Mouse (Mus musculus): ENCODE results near the gene Mfap2.
A peak's percentile ranks its signal among the peaks of the same experiment; 100 is the strongest.

Mfap2 gene

DNA sequence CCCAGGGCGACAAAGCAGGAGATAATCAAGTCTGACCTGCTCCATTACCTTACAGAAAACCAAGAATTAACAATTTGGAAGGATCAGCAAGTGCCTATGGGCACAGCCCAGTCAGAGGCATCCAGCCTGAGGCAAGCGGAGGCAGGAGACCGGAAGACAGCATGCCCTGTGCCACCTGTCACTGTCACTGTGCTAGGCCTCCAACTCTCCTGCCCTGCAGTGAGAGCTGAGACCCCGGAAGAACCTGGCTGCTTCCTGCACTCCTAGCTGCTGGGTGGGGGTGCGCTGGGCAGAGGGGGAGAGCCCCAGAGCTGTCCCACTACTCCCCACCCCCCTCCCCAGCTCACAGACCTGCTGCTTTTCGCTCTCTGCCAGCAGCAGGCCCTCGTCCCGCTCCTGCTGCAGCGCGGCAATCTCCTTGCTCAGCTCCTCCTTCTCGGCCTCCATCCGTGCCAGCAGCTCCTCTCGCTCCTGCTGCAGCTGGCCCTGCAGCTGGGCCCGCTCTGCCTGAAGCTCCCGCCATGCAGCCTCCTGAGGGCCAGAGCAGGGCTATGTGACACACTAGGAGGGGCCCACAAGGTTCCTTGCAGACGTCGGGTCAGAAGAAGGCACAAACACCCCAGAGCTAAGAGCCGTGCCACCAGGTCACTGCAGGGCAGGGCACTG lies 20.5 kb downstream of the Mfap2 start:
- DNase-seq, result no peak

DNA sequence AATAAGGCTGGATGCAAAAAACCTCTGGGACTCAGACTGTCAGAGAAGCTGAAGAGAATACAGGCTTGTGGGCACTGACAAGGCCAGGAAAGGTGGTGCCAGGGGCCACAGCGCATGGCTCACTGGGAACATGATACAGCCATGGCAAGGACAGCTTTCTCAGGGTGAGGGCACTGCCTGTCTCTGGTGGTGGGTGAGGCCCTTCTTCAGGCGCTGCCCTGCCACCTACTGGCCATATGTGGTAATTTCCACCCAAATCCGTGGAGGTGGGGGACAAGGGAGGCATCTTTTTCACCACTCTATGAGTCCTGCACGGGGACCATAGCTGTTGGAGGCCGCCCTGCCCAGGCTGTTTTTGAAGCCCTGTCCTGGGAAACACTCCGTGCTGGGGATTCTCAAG lies 21.5 kb downstream of the Mfap2 start:
- peak; percentile 83 for DNase-seq

DNA sequence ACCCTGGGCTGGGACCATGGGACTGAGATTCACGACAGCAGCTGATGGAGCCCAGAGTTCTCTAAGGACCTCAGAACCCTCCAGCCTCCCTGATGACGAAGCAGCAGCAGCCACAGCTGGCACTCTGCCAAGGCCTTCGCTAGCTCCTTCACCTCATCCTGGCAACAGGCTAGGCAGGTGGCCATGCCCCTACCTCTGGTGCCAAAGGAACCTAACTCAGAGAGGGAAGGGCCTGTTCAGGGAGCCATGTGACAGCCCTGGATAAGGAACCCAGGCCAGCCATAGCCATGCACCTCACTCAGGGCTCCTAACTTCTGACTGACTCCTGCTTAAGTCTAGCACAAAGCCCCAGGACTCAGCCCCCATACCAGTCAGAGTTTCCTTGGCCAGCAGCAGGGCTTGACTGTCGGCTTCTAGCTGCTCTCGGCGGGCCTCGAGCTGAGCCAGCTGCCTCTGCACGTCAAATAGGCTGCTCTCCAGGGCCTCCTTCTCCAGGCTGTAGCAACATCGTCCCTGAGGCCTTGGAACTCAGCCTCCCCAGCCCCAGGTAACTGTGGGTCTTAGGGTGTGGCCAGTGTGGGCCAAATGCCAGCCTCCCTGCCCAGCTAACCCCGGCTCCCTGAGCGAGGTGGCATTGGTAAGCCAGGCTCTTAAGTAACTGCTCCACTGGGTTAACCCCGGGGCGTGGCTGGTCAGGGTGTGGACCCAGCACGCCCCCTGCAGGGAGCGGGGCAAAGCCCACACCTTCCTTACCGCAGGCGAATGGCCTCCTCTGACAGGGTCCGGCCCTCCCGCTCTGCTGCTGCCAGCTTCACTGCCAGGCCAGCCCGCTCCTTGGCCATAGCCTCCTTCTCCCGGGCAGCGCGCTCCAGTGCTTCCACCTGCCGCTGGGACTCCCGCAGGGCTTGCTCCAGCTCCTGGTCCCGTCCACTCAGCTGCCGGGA lies 23.7 kb downstream of the Mfap2 start:
- DNase-seq, result no peak

DNA sequence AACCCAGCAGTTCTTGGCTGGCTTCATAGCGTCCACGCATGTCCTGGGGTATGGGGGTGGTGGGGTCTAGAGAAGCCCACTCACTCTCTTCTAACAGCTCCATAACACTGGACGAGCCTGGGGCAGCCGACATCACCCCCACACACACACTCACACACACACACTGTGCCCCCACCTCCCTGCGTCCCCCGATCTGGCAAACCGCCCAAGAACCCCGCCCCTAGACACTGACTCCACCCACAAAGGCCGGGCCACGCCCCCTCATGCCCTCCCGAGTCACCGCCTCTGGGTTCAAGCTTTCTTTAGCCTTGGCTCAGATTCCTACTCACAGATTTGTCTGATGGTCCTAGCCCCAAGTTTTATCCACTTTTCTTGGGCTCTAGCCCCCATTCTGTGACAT lies 30.9 kb downstream of the Mfap2 start:
- DNase-seq, result no peak

DNA sequence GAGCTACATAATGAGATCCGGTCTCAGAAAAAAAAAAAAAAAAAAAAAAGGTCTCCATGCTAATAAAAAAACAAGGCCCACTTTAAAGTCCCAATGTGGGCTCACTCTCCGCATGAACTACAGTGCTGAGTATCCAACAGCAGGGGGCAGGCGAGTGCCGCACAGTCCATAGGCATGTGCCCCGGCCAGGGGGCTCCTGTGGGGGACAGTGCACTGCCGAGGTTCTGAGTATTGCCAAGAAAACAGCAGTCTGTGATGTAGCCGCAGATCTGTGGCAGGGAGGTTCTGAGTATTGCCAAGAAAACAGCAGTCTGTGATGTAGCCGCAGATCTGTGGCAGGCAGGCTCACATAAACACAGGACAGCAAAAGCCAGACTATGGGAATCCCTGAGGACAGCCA lies 34.6 kb downstream of the Mfap2 start:
- peak; percentile 85 for DNase-seq

DNA sequence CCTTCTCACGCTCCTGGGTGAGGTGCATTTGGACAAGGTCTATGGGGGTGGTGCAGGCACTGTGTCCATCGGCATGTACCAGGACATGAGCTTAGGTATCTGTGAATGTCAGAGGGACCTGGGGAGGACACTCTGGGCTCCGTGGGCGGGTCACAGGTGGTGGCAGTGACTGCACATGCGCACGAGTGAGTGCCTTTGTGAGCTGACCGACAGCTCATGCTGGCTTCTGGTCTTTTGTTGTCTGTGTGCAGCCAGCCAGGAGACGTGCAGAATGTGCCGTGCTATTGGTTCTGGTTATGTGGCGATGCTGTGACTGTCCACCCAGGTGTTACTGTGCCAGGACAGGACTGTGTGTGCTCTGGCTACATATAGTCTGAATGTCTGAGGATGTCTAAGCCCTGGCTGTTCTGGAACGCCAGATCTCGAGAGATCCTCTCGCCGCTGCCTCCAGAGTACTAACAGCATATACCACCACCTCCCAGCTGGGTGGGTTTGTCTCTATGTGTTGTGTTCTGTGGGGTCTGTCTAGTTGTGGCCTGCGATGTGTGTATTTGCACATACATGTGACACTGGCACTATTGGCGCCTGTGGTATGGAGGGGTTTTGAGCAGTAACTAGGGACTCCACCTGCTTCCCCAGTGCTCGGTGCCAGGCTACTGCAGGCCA lies 38.7 kb downstream of the Mfap2 start:
- peak; percentile 48 for DNase-seq

DNA sequence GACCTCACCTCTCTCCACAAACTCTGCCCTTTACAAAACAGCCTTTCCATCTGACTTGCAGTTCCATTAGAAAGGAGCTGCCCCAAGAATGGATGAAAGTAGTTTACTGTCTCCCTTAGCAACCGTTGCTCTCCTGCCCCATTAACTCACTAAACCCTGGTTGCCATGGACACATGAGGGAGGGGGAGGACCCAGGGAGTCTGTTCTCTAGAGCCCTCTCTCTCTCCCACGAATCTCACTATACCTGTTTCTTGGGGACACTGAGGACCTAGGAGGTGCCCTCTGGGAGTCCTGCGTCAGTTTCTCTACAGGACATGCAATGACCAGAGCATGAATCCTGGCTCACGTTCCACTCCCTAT lies 39.2 kb downstream of the Mfap2 start:
- peak; percentile 86 for DNase-seq

DNA sequence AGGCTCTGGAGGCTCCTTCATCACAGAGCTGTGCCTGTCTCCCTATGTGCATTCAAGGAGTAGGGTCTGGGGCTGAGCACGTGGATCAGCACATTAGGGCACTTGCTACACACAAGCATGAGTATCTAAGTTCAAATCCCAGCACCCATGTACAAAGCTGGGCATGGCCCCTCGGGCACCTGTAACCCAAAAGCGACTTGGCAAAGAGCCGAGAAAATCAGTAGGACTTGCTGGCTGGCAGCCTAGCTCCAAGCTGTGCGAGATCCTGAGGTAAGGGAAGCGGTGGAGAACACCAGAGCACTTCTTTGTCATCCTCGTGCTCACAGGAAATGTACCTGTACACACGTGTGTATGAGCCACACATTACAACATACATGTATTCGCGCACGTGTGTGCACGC lies 42.2 kb downstream of the Mfap2 start:
- DNase-seq, result no peak

DNA sequence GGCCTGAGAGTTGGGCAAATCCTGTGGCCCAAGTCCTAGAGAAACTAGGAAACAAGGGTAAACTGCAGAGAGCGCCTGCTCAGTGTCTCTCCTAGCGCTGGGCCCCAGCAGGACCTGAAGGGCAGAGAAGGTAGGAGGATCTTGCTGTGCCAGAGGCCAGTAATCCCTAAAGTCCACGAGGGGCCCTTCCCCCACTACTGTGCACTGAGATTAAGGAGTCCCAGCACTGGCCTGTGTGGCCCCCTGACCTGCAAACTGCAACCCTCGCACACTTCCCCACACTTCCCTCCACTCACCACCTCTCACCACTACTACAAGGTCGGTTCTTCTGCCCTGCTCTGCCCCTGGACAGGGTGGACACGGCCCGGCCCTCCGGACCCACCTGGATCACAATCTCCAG lies 42.9 kb downstream of the Mfap2 start:
- DNase-seq, result no peak

DNA sequence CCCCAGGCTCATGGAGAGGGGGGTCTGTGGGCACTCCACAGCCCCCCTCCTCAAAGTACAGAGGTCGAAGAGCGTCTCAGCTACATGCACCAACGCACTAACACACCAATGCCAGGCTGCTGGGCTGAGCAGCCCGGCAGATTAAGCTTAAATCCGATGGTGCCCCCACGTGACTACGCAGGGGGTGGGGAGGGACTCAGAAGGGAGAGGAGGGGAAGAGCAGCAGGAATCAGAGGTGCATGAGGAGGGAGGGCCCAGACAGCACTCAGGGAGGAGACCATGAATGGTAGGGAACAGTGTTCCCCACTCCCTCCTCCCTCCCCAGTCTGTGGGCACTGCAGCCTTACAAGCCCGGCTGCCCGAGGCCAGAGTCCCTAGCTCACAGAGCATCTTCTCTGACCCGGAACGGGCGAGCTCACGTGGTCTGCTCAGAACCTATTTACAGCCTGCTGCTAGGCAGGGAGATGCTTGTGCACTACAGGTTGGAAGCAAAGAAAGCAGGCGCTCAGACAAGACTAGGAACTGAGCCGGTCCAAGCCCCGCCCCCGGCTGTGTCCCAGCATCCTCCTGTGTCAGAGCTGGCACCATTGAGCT lies 43.4 kb downstream of the Mfap2 start:
- peak; percentile 60 for DNase-seq

DNA sequence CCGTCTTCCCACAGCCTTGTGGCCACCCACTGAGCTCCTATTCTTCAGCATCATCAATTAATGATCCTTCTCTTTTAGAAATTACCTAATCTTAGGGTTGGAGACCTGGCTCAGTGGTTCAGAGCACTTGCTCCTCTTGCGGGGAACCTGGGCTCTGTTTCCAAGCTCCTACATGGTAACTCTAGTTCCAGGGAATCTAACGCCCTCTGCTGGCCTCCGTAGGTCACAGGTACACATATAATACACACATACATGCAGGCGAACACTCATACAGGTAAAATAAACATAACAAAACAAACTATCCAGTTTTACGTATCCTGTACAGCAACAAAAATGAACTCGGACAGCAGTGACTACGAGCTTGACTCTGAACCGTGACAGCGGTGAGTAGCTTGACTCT lies 46.8 kb downstream of the Mfap2 start:
- DNase-seq, result no peak

DNA sequence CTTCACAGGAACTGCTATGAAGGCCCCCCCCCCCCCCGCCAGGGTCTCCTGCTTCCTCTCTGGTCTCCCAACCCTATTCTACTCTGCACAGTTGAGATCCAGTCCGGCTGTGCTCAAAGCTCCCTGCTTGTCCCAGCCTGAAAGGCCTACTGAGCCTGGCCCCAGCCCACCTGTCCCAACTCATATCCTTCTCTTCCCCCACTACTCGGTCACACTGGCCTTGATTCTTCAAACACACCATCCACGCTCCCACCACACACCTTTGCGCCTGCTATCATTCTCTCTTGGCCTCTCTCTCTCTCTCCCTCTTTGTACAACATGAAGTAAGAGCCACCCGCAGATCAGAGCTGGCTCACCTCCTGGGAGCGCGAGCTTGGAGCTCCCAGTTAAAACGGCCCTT lies 48.6 kb downstream of the Mfap2 start:
- no peak for DNase-seq

DNA sequence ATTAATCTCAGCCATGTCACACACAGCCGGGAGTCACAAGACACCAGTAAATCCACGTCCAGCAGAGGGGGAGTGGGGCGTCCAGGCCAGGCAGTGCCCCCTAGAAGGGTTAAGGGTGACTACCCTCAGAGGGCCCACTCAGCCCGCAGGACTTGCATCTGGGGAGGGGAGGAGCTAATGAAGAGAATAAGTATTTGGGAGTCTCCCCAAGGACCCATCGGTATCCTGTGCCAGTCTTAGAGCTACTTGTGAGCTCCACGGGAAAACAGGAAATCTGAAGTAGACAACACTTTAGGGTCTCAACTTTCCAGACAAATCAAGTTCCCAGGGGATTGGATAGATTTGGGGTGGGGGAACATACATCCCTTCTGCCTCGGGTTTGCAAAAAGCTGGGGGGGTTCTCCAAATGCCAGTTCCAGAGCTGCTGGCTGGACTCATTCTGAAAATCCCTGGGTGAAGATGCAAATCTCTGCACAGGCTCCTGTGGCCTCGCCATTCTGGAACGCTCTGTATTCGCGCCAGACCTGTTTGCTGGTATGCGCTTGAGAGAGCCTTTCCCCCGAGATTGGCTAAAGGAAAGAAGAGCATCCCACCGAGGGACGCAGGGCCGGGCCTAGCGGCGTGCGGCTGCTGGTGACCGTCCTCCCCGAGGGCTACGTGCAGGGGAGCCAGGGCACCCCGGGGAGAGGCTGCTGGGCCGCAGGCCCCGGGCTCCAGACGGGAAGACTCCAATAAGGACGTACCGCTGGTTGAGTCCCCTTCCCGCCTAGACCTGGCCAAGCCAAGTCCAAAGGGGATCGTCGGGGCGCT lies 49.6 kb downstream of the Mfap2 start:
- DNase-seq, result peak; percentile 40

DNA sequence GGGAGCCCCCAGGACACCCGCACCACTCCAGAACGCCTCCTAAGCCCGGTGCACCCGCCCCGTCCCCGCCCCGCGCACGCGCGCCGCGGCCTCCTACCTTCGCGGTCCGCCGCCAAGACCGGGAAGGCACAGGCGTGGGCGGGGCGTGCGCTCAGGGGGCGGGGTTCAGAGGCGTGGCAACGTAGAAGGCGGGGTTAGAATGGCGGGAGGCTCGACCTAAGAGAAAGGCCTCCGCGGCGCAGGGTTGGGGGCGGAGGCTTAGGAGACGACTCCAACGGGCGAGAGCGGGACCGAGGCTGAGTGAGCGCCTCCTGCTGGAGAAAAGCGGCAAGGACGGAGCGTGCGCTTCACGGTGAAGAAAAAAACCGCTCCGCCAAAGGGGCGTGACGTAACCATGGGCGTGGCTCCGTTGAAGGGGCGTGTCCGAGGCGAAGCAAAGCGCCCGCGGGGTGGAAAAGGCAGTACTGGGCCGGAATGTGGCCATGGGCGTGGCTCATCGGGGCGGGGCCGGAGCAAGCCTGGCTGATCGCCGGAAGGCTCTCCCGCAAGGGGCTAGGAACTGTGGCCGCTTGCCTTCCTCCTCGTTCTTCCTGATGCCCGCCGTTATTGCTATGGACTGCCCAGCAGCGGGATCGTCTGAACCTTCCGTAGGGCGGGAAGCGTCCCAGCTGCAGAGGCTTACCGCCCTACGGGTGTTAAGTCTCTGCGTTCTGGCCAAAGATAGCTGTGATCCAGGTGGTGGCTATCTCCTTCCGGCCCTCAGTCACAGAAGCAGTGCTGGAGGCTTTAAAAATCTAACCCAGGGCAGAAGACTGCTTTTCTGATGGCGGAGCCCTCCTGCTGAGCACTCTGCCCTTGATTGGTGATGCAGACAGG lies 50.4 kb downstream of the Mfap2 start, which contains the start of gene Crocc:
Gene Crocc (minus strand): TSS at position 125 of the 876 bp plus-strand sequence.
- DNase-seq, result peak; percentile 100

DNA sequence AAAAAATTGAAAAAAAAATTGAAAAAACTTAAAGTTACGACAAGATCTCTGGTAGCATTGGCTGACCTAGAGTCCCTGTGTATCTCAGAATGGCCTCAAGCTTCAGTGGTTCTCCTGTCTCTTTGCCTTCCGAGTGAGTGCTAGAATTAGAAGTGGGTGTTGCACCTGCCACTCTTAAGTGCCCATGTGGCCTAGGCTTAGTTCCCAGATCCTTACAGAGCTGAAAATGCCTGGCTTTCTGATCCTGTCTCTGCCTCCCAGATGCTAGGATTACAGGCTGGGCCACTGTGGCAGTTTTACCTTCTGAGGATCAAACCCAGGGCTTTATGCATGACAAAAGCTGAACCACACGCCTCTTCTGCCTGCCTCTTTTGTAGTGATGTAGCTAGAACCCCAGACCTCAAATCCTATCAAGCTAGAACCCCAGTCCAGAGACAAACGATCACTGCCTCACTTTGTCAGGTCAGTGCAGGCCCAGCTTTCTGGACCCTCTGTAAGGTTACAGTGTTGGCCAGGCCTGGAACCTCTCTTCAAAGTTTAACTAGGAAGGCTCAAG lies 54.0 kb downstream of the Mfap2 start:
- DNase-seq, result no peak

DNA sequence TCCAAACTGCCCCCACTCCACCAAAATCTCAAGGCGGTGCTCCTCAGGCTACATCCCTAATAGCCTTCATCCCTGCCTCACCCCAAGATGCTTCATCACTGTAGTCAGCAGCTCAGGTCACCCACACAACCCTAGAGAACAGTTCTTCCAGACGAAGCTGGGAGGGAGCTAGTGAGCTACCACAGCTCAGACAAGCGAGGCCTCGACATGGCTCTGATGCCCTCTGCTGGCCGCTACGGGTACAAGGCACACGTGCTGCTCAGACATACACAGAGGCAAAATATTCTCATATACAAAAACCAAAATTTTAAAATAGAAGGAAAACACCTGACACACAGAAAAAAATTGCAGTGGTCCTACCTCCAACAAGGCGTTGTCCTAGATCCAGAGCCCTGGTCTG lies 54.9 kb downstream of the Mfap2 start:
- DNase-seq, result peak; percentile 92

All from embryo, embryonic 11 days (tissue).